1 mouse cellular context compared by ENCODE assay signal in the genomic region with DNA sequence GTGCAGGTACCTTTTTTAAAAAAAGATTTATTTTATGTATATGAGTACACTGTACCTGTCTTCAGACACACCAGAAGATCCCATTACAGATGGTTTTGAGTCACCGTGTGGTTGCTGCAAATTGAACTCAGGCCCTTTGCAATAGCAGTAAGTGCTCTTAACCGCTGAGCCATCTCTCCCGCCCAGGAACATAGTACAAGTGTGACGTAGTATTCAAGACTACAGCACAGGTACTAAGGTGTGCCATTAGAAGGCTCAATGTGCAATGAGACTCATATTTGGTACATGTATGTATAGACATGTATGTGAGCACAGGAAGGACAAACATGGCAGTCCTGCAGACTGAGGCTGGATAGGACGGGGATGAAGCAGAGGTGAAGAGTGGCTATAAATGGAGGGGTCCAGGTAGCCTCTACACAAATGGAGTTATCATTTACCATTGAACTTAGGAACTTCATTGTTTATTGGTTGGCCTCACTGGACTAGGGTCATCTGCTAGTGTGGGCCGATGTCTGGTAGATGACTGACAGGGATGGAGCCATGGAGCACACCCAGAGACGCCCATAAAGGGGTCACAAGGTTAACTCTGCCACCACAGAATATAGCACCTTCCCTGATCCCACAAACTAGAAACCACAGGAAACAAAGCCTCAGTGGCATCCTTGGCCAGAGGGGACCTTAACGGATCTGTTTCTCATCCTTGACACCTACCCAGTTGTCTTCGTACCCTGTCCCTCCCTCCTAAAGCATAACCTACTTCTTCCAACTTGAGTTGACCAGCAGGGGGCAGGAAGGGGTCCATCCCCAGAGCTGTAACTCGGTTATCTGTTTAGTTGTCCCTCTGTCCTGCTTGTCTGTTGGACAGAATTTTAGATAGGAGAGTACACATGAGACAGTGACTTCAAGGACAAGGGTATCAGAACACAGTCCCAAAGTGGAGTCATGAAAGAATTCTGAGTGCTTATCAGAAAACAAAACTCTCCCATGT.
TF ChIP-seq lines count a peak whose summit lies in the region.

No protein-coding gene starts in this region.

TF ChIP-seq in CH12.LX, 34 proteins besides CTCF, POLR2A, EP300 and RAD21:
- TF ChIP-seq MXI1 (IDR thresholded peaks at IDR 0.05; ENCODE audit: low read depth, low read length) (no peak), NELFE (IDR thresholded peaks at IDR 0.05; ENCODE audit: low read depth, low read length) (no peak), TBP (conservative IDR thresholded peaks at IDR 0.05; ENCODE audit: low read depth, low read length) (no peak), HCFC1 (IDR thresholded peaks at IDR 0.05; ENCODE audit: low read depth, low read length) (no peak), UBTF (IDR thresholded peaks at IDR 0.05; ENCODE audit: low read depth, low read length) (no peak), JUND (conservative IDR thresholded peaks at IDR 0.05; ENCODE audit: low read depth, low read length) (no peak), SMC3 (IDR thresholded peaks at IDR 0.05; ENCODE audit: low read depth, low read length) (peak; percentile 15; the same call in 1 of the 2 replicates)
TF ChIP-seq in CH12.LX: peak in this region for 1.
